ENCODE assay signal across 8 mouse cellular contexts in genomic region chr2:70661715-70662495, GRCm38 (mm10). TPM values are rescaled to one million over a fixed set of nuclear protein-coding genes. Genes with fewer than 3 reads are reported as not detected.
DNase-seq lines count a peak whose midpoint lies in the region; ATAC-seq lines count a peak whose summit lies in the region.

Gene Gm26558 (minus strand): TSS chr2:70662108.

- 0 out of 2 replicates have a peak, but pooled peaks cover 6% of the 10 kb centered on the region for H3K27me3 ChIP-seq in forebrain, embryonic 12.5 days

- no peaks in the 10 kb centered on the region for H3K36me3 ChIP-seq in forebrain, embryonic 12.5 days (replicated peaks)

- peak within 1 kb of the TSS; percentile 87 for H3K27ac ChIP-seq in forebrain, embryonic 12.5 days

- peaks cover 23% of the 10 kb centered on the region for H3K4me1 ChIP-seq in forebrain, embryonic 12.5 days

- DNase-seq in frontal cortex, adult 2 months (ENCODE audit: extremely low spot score in 1 of 2, low spot score in 1 of 2): peak; percentile 24 to 27
- DNase-seq in frontal cortex, postnatal 36 days (ENCODE audit: low spot score in 2 of 2): no peak
- peak; percentile 23 for DNase-seq in urinary bladder, adult 2 months (ENCODE audit: low spot score)
- no peak for DNase-seq in urinary bladder, postnatal 10 days (ENCODE audit: low spot score)
- peak; percentile 29 for DNase-seq in kidney, postnatal 14 days
- peak; percentile 36 for DNase-seq in mesoderm, embryonic 11.5 days (ENCODE audit: low read depth, low spot score)
- no peak for DNase-seq in adrenal gland, adult 2 months

- peak within 1 kb of the TSS; percentile 85 for H3K4me2 ChIP-seq in forebrain, embryonic 12.5 days

- peak within 1 kb of the TSS; percentile 82 for H3K4me3 ChIP-seq in forebrain, embryonic 12.5 days (replicated peaks)

- H3K9ac ChIP-seq in forebrain, embryonic 12.5 days: peak within 1 kb of the TSS; percentile 97

- peak; percentile 86 for ATAC-seq in forebrain, embryonic 12.5 days (ENCODE audit: low FRiP score)

- H3K9me3 ChIP-seq in forebrain, embryonic 12.5 days: no peaks in the 10 kb centered on the region

- WGBS in forebrain, embryonic 12.5 days: under 1% methylated on average over 52 of the region's 54 CpGs

RNA-seq across cellular contexts. Expression of gene Gm26558, which starts in this region (rescaled TPM):
- polyA plus RNA-seq in frontal cortex, adult 2 months (2012; rRNA removed): 0.25 and 0.78 TPM in 2 replicates
- 0.28 and 0.61 TPM in 2 replicates for polyA plus RNA-seq in urinary bladder, adult 2 months (2012; rRNA removed)
- 3.9 and 4.4 TPM in 2 replicates for polyA plus RNA-seq in forebrain, embryonic 12.5 days (2016; fragmentation: Nextera tagmentation; extraction: Ambion mirVana)
- total RNA-seq in adrenal gland, adult 2 months (2021): not detected
- 1.4 and 2.4 TPM in 2 replicates for polyA plus RNA-seq in adrenal gland, adult 2 months (2012; rRNA removed)

Comparison
In these comparisons a context has a peak if more than half of its experiments do, and no peak if none do; other contexts are left out.
1. Peak in DNase-seq in frontal cortex, adult 2 months; RNA of the gene not detected or under 1 TPM.
2. Peak in DNase-seq in urinary bladder, adult 2 months; RNA of the gene not detected or under 1 TPM.
3. DNase-seq: peak in kidney, postnatal 14 days (single experiment) and mesoderm, embryonic 11.5 days (single experiment); none in frontal cortex, postnatal 36 days (0 of 2), urinary bladder, postnatal 10 days (single experiment) and adrenal gland, adult 2 months (single experiment).